Mouse (Mus musculus) cerebellum, adult 2 months (tissue): ENCODE measurements around the gene D11Wsu47e.

Experiments used
- CTCF ChIP-seq: fragments of 200-500 bp; IDR thresholded peaks from 2 replicates; pipeline ENCODE4 v1.5.1; 2011; ENCODE audit warnings: low read depth, mild to moderate bottlenecking, control low read depth, low read length, moderate library complexity, borderline replicate concordance; ENCODE audit not compliant: insufficient read depth
- POLR2A ChIP-seq: fragments of 200-500 bp; IDR thresholded peaks from 2 replicates; pipeline ENCODE4 v1.6.1; 2011; ENCODE audit warnings: low read length, control low read depth, borderline replicate concordance; ENCODE audit not compliant: insufficient read depth

GRCm38 (mm10) chr11:113648152-113648551 lies 36.1 kb upstream of the D11Wsu47e start:
- TF ChIP-seq CTCF (peak; percentile 92), POLR2A (no peak)
